Mouse (Mus musculus): ENCODE measurements around the gene Cabp4. TPM values are rescaled to one million over a fixed set of nuclear protein-coding genes. Genes with fewer than 3 reads are reported as not detected.
"Not testable (repeated sequence)": the region's sequence is repeated elsewhere in the genome, so short reads cannot be mapped to it uniquely, and the experiment has no call there.

The Cabp4 gene
- polyA plus RNA-seq, 1 experiment from 2014 or later: not detected

GRCm38 (mm10) chr19:4122411-4123370 is 21.1 kb downstream of the Cabp4 start:
- no peaks in the 10 kb centered on the region for H3K27me3 ChIP-seq (ENCODE audit: control insufficient read depth, insufficient read depth, low read length)
- no peak for DNase-seq (ENCODE audit: low spot score)
- peaks cover 2% of the 10 kb centered on the region for H3K4me1 ChIP-seq (ENCODE audit: control insufficient read depth, insufficient read depth, low read length)
- WGBS: 84% methylated on average over 7 of the region's 7 CpGs
- no peak for ATAC-seq (replicated peaks; ENCODE audit: insufficient number of reproducible peaks, low FRiP score, low TSS enrichment, low read depth)
- no peaks in the 10 kb centered on the region for H3K36me3 ChIP-seq (replicated peaks; ENCODE audit: control insufficient read depth, insufficient read depth, low read depth, low read length)
- no peak overlapping the region for H3K4me2 ChIP-seq (ENCODE audit: low read depth, low read length)
- no peak overlapping the region for H3K9ac ChIP-seq (replicated peaks; ENCODE audit: low read length)
- H3K9me3 ChIP-seq (replicated peaks; ENCODE audit: control insufficient read depth, low read length): no peaks in the 10 kb centered on the region
- no peak overlapping the region for H3K4me3 ChIP-seq (ENCODE audit: low read depth, low read length)
- no peak overlapping the region for H3K27ac ChIP-seq (replicated peaks; ENCODE audit: low read depth, low read length)

GRCm38 (mm10) chr19:4121896-4122295 is 21.9 kb downstream of the Cabp4 start:
- not testable (repeated sequence) for H3K27ac ChIP-seq (replicated peaks; ENCODE audit: low read depth, low read length); H3K9me3 ChIP-seq (replicated peaks; ENCODE audit: control insufficient read depth, low read length); H3K27me3 ChIP-seq (ENCODE audit: control insufficient read depth, insufficient read depth, low read length); ATAC-seq (replicated peaks; ENCODE audit: insufficient number of reproducible peaks, low FRiP score, low TSS enrichment, low read depth); H3K36me3 ChIP-seq (replicated peaks; ENCODE audit: control insufficient read depth, insufficient read depth, low read depth, low read length); H3K4me1 ChIP-seq (ENCODE audit: control insufficient read depth, insufficient read depth, low read length); H3K4me3 ChIP-seq (ENCODE audit: low read depth, low read length); DNase-seq (ENCODE audit: low spot score); H3K4me2 ChIP-seq (ENCODE audit: low read depth, low read length); H3K9ac ChIP-seq (replicated peaks; ENCODE audit: low read length)
- WGBS: 61% methylated on average over 6 of the region's 6 CpGs

- Histone ChIP-seq H3K4me3 (ENCODE audit: low read depth, low read length) (peak overlapping the region; percentile 38), H3K4me2 (ENCODE audit: low read depth, low read length) (peak overlapping the region; percentile 48), H3K9ac (replicated peaks; ENCODE audit: low read length) (peak overlapping the region; percentile 66), H3K36me3 (replicated peaks; ENCODE audit: control insufficient read depth, insufficient read depth, low read depth, low read length) (no peaks in the 10 kb centered on the region; the same call in 1 of the 2 replicates), H3K27ac (replicated peaks; ENCODE audit: low read depth, low read length) (0 out of 2 replicates have a peak overlapping the region, but pooled peaks have one; percentile 32), H3K9me3 (replicated peaks; ENCODE audit: control insufficient read depth, low read length) (no peaks in the 10 kb centered on the region), H3K27me3 (ENCODE audit: control insufficient read depth, insufficient read depth, low read length) (no peaks in the 10 kb centered on the region), H3K4me1 (ENCODE audit: control insufficient read depth, insufficient read depth, low read length) (no peaks in the 10 kb centered on the region)
- WGBS: 3% methylated on average over 38 of the region's 38 CpGs
- ATAC-seq (replicated peaks; ENCODE audit: insufficient number of reproducible peaks, low FRiP score, low TSS enrichment, low read depth) (peak; percentile 55), DNase-seq (ENCODE audit: low spot score) (peak; percentile 99)
These were observed 22.6 kb downstream of the Cabp4 start for GRCm38 (mm10) chr19:4121097-4121805.

GRCm38 (mm10) chr19:4120496-4120895 is 23.3 kb downstream of the Cabp4 start:
- H3K36me3 ChIP-seq (replicated peaks; ENCODE audit: control insufficient read depth, insufficient read depth, low read depth, low read length): no peaks in the 10 kb centered on the region; the same call in 1 of the 2 replicates
- DNase-seq (ENCODE audit: low spot score) (no peak), ATAC-seq (replicated peaks; ENCODE audit: insufficient number of reproducible peaks, low FRiP score, low TSS enrichment, low read depth) (no peak)
- H3K9me3 ChIP-seq (replicated peaks; ENCODE audit: control insufficient read depth, low read length): no peaks in the 10 kb centered on the region
- H3K27ac ChIP-seq (replicated peaks; ENCODE audit: low read depth, low read length): no peak overlapping the region
- no peak overlapping the region for H3K9ac ChIP-seq (replicated peaks; ENCODE audit: low read length)
- peak overlapping the region; percentile 38; the same call in 1 of the 2 replicates for H3K4me3 ChIP-seq (ENCODE audit: low read depth, low read length)
- no peaks in the 10 kb centered on the region for H3K4me1 ChIP-seq (ENCODE audit: control insufficient read depth, insufficient read depth, low read length)
- peak overlapping the region; percentile 48; the same call in 1 of the 2 replicates for H3K4me2 ChIP-seq (ENCODE audit: low read depth, low read length)
- WGBS: 96% methylated on average over 2 of the region's 2 CpGs
- no peaks in the 10 kb centered on the region for H3K27me3 ChIP-seq (ENCODE audit: control insufficient read depth, insufficient read depth, low read length)

GRCm38 (mm10) chr19:4119716-4120487 is 23.9 kb downstream of the Cabp4 start:
- Histone ChIP-seq H3K4me3 (ENCODE audit: low read depth, low read length) (no peak overlapping the region), H3K36me3 (replicated peaks; ENCODE audit: control insufficient read depth, insufficient read depth, low read depth, low read length) (no peaks in the 10 kb centered on the region; the same call in 1 of the 2 replicates), H3K9ac (replicated peaks; ENCODE audit: low read length) (no peak overlapping the region), H3K9me3 (replicated peaks; ENCODE audit: control insufficient read depth, low read length) (no peaks in the 10 kb centered on the region), H3K27me3 (ENCODE audit: control insufficient read depth, insufficient read depth, low read length) (no peaks in the 10 kb centered on the region), H3K4me2 (ENCODE audit: low read depth, low read length) (no peak overlapping the region), H3K27ac (replicated peaks; ENCODE audit: low read depth, low read length) (no peak overlapping the region), H3K4me1 (ENCODE audit: control insufficient read depth, insufficient read depth, low read length) (no peaks in the 10 kb centered on the region)
- 90% methylated on average over 6 of the region's 6 CpGs for WGBS
- ATAC-seq (replicated peaks; ENCODE audit: insufficient number of reproducible peaks, low FRiP score, low TSS enrichment, low read depth) (no peak), DNase-seq (ENCODE audit: low spot score) (no peak)

- H3K27me3 ChIP-seq (ENCODE audit: control insufficient read depth, insufficient read depth, low read length): no peaks in the 10 kb centered on the region
- no peaks in the 10 kb centered on the region; the same call in 1 of the 2 replicates for H3K36me3 ChIP-seq (replicated peaks; ENCODE audit: control insufficient read depth, insufficient read depth, low read depth, low read length)
- no peak overlapping the region for H3K9ac ChIP-seq (replicated peaks; ENCODE audit: low read length)
- ATAC-seq (replicated peaks; ENCODE audit: insufficient number of reproducible peaks, low FRiP score, low TSS enrichment, low read depth) (no peak), DNase-seq (ENCODE audit: low spot score) (no peak)
- H3K4me3 ChIP-seq (ENCODE audit: low read depth, low read length): no peak overlapping the region
- WGBS: 85% methylated on average over 2 of the region's 2 CpGs
- no peaks in the 10 kb centered on the region for H3K4me1 ChIP-seq (ENCODE audit: control insufficient read depth, insufficient read depth, low read length)
- H3K27ac ChIP-seq (replicated peaks; ENCODE audit: low read depth, low read length): no peak overlapping the region
- no peaks in the 10 kb centered on the region for H3K9me3 ChIP-seq (replicated peaks; ENCODE audit: control insufficient read depth, low read length)
- no peak overlapping the region for H3K4me2 ChIP-seq (ENCODE audit: low read depth, low read length)
These were observed 25.5 kb downstream of the Cabp4 start for GRCm38 (mm10) chr19:4118350-4118749.

GRCm38 (mm10) chr19:4117006-4117405 is 26.8 kb downstream of the Cabp4 start:
- no peak overlapping the region for H3K4me2 ChIP-seq (ENCODE audit: low read depth, low read length)
- DNase-seq (ENCODE audit: low spot score) (no peak), ATAC-seq (replicated peaks; ENCODE audit: insufficient number of reproducible peaks, low FRiP score, low TSS enrichment, low read depth) (no peak)
- no peak overlapping the region for H3K4me3 ChIP-seq (ENCODE audit: low read depth, low read length)
- H3K27ac ChIP-seq (replicated peaks; ENCODE audit: low read depth, low read length): no peak overlapping the region
- H3K9ac ChIP-seq (replicated peaks; ENCODE audit: low read length): no peak overlapping the region
- no peaks in the 10 kb centered on the region for H3K4me1 ChIP-seq (ENCODE audit: control insufficient read depth, insufficient read depth, low read length)
- no peaks in the 10 kb centered on the region for H3K9me3 ChIP-seq (replicated peaks; ENCODE audit: control insufficient read depth, low read length)
- peaks cover 2% of the 10 kb centered on the region for H3K36me3 ChIP-seq (replicated peaks; ENCODE audit: control insufficient read depth, insufficient read depth, low read depth, low read length)
- 94% methylated on average over 7 of the region's 7 CpGs for WGBS
- no peaks in the 10 kb centered on the region for H3K27me3 ChIP-seq (ENCODE audit: control insufficient read depth, insufficient read depth, low read length)

Data from embryonic facial prominence, embryonic 11.5 days (tissue).